Mouse (Mus musculus): ENCODE measurements at regions not wholly inside any gene's neighbourhood (a gene's known extent, or its start where the extent isn't known, plus 50 kb on each side); places are given as distances from the start of the nearest gene placed in this dataset.
A peak's percentile ranks its signal among the peaks of the same experiment; 100 is the strongest.

DNA sequence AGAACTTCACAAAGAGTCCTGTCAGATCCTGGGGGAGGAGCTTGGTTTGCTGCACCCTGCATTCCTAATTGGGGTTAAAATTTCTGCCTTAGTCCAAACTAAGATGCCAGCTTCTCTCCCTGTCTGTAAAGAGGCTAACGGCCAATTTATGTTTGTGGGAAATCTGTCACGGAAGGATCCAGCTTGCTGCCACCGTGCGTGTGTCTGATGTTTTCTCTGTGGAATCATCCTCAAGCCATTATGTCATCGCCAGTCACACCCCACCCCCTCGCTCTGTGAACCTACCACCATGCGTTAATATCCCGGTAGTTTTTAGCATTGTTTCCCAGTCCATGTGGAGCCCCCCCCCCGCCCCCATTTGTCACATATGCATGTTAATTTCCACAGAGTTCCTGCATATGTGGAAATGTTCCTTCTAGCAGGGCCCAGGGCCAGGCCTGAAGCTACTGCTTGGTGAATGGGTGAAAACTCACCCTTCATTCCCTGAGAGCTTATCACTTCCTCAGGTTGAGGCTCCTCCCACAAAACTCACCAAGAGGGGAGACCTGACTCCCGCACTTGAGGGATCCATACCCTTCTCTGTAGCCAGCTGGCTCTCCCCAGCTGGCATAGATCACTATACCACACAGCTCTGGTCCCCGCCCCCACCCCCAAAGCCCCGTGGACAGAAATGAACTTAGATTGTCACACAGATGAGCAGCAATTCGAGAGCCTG, 233.4 kb downstream of the Bcl11b start:
- no peak for DNase-seq

DNA sequence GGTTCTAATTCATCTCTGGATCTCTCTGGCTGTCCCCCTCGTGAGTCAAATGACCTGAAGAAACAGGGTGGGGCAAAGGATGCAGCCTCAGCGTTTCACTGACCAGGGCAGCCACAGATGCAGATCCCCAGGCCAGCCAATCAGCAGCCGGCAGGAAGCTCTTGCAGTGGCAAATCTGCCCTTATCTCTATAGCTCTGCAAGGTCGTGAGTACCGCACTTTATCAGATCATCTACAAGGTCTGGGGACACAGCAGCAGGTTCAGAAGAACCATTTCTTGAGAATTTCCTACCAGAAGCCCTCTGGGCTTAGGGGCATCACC, 232.9 kb downstream of the Bcl11b start:
- no peak for DNase-seq

DNA sequence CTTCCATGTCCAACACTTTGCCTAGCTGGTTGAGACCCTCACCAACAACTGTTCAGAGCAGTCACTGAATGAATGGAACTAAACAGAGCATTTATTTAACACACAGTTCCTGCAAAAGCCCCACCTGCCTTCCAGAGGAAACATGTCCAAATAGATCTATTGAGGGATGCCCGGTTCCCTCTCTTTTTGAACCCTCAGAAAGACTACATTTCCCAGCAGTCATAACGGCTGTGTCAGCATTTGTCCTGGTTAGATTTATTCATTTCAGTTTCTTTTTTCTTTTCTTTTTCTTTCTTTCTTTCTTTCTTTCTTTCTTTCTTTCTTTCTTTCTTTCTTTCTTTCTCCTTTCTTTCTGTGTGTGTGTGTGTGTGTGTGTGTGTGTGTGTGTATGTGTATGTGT, 232.1 kb downstream of the Bcl11b start:
- no peak for DNase-seq

DNA sequence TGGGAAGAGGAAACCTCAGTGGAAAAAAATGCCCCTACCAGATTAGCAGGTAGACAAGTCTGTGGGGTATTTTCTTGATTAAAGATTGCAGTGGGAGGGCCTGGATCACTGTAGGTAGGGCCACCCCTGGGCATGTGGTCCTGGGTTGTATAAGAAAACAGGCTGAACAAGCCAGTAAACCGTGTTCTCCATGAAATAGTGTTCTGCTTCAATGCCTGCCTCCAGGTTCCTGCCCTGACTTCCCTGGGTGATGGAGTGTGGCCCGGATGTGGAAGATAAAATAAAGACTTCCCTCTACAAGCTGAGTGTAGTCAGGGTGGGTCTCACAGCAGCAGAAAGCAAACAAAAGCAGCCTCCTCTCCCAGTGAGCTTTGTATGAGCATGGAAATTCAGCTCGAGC, 231.6 kb downstream of the Bcl11b start:
- no peak for DNase-seq

DNA sequence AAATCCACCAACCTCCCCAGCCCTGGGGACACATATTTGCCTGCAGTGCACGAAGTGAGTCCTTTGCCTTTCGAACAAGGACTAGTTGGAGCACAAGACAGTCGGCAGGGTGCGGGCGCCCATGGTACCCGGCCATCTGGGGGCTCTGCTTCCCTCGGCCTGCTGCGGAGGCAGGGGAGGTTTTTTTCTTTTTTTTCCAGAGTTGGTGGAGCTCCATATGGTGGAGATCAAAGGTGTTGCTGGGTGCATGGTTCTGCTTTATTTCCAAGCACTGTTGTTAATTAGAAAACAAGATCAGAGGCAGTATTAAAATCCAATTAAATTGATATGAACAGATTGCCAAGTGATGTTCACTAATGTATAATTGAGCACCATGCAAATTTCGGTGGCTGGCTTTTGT, 225.4 kb downstream of the Bcl11b start:
- peak; percentile 40 to 47 for DNase-seq

DNA sequence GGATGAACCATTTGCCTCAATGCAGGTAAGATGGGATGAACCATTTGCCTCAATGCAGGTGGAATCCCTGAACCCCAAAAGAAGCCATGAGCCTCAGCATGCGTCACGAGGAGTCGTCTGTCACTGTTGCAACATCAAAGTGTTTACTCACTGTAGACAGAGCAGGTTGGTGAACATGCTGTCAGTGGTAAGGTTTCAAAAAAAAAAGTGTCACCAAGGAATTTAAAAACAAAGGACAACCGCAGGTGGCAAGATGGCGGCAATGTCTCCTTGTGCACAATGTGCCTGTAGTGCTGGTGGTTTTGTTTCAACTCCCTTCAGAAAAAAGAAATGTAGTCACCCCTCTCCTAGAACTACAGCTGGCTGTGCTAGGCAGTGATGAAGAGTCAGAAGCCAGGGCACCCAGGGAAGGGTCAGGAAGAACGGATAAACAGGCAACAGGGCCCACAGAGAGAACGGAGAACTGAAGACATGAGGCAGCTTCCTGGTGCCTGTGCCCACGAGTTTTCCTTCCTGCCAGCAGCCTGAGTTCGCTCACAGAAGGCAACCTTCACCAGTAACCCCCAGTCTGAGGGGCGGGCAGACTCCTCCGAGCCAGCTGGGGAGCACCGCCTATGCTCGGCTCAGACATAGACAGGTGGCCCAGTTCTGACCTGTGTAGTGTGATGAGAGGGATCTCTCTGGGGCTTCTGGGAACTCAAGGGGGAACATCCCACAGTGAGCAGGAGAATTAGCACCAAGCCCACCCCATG, 223.9 kb downstream of the Bcl11b start:
- DNase-seq = no peak

DNA sequence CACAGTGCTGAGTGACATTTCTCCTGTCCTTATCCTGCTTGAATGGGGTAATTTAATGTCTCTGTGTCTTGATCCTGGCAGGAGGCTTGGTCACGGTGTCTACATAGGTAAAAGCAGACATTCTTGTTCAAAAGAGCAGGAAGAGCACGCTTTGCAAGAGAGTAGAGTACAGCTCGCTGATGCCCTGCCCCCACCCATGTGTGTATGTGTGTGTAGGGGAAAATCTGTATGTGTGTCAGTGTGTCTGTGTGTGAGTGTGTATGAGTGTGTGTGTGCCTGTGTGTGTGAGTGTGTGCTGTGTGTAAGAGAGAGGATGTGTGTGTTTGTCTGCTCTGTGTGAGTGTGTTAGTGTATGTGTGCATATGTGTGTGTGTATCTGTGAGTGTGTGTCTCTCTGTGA, 221.3 kb downstream of the Bcl11b start:
- DNase-seq = no peak

DNA sequence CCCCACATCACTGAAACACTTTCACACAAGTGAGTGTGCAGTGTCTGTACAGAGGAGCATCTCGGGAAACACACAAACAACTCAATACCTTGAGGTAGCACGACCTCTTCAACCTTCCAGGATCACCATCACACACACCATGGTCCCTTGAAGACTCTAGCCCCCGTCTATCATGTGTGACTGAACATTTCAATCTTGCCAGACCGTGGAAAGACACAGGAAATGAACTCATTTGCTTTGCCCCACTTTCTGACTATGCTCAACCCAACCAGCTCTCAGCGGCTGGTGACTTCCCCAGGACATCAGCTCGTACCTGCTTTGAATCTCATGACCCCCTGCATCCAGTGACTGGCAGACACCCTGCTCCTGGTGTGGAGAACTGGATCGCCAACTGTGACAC, 219.6 kb downstream of the Bcl11b start:
- no peak for DNase-seq

DNA sequence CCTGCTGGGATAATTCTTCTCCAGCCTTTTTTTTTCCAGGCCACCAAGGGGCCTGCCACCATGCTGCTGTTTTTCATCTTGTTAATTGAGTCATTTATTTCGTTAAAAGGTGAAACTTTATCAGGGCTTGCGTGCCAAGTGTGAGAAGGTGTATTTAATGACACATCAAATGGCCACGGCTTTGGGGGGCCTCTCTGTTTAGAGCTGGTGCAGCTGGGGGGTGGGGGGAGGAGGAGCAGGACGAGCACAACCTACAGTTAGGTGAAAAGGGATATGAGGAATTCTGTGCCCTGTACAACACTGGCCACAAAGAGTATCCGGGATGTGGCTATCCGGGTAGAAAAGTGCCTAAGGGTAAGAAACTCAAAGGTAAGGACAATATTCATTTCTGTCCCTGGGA, 213.6 kb downstream of the Bcl11b start:
- DNase-seq = no peak

DNA sequence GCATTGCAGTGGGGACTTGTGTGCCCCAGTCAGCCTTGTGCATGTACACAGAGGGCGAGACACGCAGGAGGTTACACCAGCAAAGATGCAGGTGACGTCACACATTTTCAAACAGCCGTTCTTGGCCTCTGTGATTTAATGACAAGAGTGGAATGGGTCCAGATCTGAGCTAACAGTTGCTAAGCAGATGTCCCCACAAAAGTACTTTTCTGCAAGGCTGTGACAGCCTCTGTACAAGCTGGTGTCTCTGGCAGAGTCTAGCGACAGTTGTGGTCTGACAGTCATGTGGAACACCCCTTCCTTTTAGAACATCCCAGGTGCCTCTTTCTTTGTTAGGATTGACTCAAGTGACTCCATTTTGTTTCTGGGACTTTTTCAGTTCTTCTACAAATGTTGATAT, 203.1 kb downstream of the Bcl11b start:
- peak; percentile 28 to 31 for DNase-seq

DNA sequence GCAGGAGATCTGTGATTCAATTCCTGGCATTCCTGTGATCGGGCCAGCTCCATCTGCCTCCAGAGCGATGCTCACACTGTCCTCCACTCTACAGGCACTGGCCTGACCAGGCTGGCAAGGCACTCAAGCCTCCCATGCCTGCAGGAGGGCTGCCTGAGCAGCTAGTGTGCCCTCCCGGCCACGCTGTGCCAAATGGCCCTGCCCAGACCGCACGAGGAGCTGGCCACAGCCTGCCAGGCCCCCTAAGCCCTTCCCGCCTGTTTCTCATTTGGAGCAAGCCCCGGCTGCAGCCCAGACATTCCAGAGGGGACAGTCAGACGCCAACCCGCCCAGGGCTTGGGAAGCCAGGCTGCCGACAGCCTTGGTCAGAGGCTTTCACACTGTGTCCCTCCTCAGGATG, 195.8 kb downstream of the Bcl11b start:
- DNase-seq = no peak

DNA sequence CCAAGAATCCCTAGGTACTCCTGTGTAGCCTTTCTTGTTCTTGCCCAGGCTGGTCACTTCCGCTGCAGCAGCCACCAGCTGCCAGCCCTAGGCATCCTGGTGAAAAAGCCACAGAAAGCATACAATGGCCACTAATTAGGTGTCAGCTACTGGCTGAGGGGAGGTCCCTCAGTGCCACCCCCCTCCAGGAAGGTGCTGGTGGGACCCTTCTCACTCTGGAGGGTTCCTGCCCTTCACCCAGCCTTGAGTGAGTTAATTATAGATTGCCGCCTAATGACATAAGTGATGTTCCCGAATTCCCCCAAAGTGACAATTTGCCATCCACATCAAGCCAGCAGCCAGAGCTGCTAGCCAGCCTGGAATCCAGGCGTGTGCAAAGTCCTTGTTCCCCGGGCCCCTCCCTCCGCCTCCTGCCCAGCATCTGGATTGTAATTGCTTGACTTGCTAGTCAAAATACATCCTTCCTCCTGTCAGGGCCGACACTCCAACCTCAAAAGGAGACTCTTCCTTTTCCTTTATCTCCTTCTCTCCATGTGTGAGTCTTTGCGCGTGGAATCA, 195.2 kb downstream of the Bcl11b start:
- no peak for DNase-seq

DNA sequence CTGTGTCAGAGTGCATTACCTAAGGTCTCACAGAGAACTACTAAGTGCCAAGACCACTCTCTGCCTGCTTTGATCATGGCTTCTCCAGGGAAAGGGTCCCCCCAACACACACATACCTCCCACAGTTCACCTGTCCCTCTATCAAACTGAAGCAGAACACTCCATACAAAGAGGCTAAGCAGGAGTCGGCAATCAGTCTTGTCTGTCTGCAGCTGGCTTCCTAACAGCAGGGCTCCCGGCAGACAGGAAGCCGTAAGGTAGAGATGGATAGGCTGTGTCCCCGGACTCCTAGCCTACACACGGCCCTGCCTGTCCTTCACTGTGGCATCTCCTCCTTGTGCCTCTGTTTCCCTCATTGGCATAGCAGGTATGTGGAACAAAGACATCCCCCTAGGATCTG, 192.2 kb downstream of the Bcl11b start:
- no peak for DNase-seq

DNA sequence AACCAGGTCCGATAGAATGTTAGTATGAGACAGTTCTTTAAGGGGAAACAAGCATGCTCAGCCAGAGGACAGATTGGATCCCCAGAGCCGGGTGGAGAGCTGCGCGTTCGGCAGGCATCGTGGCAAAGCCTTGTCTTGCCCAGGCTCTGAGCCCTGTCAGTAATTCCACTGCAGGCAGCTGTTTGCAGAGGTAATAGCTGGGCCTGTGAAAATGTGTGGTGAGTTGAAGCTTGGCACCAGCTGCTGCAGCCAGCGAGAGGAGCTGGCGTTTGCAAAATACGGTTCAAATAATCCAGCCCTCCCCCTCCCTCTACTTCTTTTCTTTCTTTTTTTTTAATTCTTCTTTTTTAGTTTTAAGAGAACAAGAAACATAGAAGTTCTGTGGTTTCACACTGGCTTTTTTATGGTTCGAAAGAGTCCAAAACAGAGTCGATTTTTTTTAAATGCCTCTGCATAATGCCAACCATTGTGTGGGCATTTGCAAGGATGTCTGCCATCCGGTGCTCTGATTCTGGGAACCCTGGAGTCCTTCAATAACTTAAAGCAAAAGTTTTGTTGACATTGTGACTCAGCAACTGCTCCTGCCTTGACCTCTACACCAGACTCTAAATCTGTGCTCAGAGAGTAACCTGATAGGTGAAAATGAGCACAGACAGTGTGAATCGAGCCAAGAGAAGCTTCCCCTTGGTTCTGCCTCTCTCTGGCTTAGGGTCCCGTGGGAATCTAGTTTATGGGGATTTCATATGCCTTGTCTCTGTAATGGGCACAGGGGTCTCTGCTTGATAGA, 190.7 kb downstream of the Bcl11b start:
- DNase-seq = no peak

DNA sequence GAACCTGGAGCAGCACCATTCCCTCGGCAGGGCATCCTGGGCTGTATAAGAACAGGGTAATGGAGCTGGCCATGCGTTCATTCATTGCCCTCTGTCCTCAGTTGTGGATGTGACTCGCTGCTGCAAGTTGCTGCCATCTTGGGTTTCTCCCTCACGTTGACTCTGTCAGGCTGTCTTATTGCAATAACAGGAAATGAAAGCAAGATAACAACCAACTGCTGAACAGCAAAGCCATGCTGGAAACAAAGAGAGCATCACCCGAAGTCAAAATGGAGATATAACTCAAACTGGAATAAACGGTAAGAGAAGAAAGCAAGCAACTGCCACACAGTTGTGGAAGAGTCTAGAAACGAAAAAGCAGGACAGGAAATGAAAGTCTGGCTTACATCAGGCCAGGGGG, 188.5 kb downstream of the Bcl11b start:
- DNase-seq = no peak

DNA sequence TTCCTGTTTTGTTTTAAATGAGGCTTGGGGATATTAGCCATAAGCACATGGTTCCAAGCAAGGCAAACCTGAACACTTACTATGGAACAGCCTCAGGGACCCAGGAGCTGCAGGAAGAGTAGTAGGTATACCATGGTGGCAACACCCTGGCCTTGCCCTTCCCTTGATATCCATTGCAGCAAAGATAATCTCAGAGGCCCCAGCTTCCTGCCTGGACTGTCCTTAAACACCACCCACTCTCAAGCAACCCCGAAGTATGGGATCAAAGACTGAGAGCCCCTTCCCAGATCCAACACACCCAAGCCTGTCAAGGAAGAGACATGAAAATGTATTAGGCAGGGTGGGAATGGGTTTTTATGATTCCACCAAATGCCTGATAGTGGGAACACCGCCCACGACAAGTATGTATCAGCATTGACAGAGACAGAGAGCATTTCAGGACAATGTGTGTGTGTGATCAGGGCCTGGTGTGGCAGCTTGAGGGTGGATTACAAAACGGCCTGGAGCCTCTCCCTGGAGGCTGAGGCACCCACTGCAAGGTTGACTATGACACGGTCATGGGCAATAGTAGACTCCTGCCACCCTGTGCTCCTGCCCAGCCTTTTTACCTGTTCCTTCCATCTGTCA, 179.5 kb downstream of the Bcl11b start:
- peak; percentile 53 to 60 for DNase-seq

DNA sequence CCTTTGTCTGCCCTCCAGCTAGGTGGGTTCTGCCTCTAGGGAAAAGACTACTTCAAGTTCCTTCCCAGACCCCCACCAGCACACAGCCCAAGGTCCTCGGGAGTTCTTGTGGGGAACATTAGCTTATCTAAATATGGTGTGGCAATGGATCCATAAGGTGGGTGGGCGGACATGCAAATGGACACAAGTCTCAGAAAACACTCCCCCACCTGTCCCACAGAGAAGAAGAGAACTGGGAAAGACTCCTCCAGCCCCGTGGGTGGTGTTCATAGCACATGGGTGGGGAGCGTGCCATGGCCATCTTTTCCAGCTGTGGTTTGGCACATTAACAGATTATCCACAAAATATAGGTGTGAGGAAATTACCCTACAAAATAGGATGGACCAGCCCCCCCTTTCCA, 177.5 kb downstream of the Bcl11b start:
- peak in 1 of 2 experiments; percentile 30 for DNase-seq

DNA sequence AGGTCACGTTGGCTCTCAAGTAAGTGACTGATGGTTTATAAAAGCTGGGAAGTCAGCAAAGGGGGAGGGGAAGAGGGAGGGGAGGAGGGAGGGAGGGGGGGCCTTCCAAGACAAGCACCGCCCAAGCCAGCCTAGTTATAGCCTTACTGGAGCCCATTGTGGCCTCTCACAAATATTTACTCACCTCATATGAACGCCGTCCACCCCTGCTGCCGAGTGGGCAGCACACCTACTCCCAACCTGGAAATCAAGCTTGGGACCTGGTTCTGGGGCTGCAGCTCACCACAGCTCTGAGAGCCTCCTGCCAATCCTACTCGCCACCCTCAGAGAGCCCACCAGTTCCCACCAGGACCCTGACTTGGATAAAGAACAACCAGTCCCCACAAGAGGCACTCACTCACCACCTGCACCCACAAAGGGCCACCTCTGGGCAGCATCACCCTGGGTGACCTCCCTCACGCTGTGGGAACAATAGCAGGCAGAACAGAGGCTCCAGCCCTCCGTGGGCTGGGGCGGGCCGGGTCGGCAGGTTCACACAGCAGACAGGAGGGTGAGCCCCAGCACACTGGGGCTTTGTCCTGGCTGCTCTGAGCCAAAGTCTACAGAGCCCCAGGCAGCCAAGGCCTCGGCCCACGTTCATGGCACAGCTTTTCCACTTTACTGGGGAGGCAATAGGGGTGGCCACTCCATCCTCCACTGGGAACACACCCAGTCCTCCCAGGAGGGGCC, 171.8 kb downstream of the Bcl11b start:
- no peak for DNase-seq

DNA sequence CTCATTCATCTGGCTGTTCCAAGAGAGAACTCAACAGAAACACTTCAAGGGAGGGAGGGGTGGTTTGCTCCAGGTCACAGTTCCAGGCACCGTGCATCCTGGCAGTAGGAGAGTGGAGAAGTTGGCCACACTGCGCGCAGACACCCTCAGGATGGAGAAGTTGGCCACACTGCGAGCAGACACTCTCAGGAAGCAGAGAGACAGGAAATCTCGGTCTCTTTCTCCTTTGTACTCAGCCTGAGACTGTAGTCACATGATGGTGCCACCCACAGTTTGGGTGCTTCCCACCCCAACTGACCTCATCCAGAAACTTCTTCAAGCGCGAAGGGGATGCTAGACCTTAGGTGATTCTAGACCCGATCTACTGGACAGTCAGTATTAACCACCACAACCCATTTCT, 170.4 kb downstream of the Bcl11b start:
- DNase-seq = no peak

DNA sequence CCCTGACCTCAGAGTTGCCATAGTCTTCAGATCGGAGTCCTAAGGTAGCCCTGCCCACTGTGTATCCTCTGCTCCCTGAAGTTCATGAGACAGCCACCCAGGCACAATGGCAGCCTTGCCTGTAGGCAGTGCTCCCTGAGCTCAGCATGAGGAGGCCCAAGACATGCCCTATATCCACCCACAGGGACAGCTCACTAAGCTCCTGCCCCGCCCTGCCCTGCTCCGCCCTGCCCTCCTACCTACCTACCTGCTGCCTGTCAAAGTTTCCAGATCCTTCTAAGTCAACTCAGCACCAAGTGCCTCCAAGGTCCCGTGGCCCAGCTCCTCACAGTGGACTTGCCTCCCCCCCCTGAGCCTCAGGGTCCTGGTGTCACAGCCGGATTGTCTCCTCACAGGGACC, 168.9 kb downstream of the Bcl11b start:
- no peak for DNase-seq

DNA sequence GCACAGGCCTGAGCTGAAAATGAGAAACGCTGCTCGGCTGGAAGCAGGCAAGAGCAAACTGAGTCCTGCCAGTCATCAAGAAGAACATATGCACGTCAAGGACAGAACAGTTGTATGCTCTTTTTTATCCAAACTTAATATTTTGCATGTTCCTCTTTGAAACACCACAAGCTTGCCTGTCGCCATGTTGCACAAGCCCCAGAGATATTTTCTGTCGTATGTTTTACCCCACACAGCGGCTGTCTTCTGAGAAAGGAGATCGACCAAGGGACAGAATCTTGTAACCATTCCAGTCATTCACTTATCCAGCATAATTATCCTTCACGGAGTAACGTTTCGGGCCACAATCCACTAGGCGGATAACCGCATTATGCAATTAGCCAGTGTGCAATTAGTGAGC, 165.7 kb downstream of the Bcl11b start:
- peak; percentile 29 to 32 for DNase-seq

DNA sequence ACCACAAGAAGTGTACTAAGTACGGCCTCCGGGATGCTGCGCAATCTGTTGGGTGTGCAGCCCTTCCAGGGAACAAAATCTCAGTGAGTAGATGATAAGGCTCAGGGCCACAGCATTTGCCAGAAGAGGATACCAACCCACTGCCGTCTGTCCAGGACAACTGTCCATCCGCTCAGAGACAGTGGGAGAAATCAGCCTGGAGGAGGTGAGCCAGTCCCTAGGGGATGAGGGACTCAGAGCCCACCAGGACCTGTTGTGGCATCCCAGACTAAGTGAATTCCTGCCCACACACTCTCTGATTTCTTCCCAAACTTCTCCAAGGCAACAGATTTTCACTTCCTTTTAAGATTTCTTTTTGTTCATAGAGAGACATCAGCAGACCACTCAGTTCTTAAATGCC, 158.8 kb downstream of the Bcl11b start:
- peak; percentile 35 to 40 for DNase-seq
